Mouse (Mus musculus) myocyte (in vitro differentiated cells): ENCODE measurements around the gene Ptk6. TPM values are rescaled to one million over a fixed set of nuclear protein-coding genes. Genes with fewer than 3 reads are reported as not detected.

Experiments
- H3K27me3 ChIP-seq: one replicate; pipeline ENCODE4 v1.6.1; 2011; ENCODE audit not compliant: control insufficient read depth, insufficient read depth, insufficient read length
- H3K36me3 ChIP-seq: one replicate; pipeline ENCODE4 v1.6.1; 2011; ENCODE audit not compliant: control insufficient read depth, insufficient read depth
- H3K4me2 ChIP-seq: one replicate; pipeline ENCODE4 v1.6.1; 2011; ENCODE audit warnings: low read depth, control low read depth
- H3K4me3 ChIP-seq: one replicate; pipeline ENCODE4 v1.5.1; 2011; ENCODE audit warnings: mild to moderate bottlenecking, control low read depth, moderate library complexity
- H3K79me2 ChIP-seq: one replicate; pipeline ENCODE4 v1.6.1; 2011; ENCODE audit not compliant: control insufficient read depth, insufficient read depth
- H3ac ChIP-seq: one replicate; pipeline ENCODE4 v1.6.1; 2011; ENCODE audit not compliant: control insufficient read depth, insufficient read length
- CEBPB ChIP-seq: IDR thresholded peaks from 2 replicates; pipeline ENCODE4 v1.6.1; 2011; ENCODE audit warnings: mild to moderate bottlenecking, moderate library complexity; ENCODE audit not compliant: poor library complexity, insufficient read depth, severe bottlenecking
- E2F4 ChIP-seq: IDR thresholded peaks from one replicate; pipeline ENCODE4 v1.6.1; 2011; ENCODE audit warnings: mild to moderate bottlenecking, control low read depth, moderate library complexity; ENCODE audit not compliant: insufficient read depth
- MAX ChIP-seq: IDR thresholded peaks from one replicate; pipeline ENCODE4 v1.6.1; 2011; ENCODE audit warnings: low read depth, mild to moderate bottlenecking, control low read depth
- MYOD1 ChIP-seq, 3 experiments: IDR thresholded peaks; one replicate each; pipeline ENCODE4 v1.6.1; 2011; ENCODE audit warnings: control low read depth in 2 of 3, low read depth in 2 of 3, mild to moderate bottlenecking in 2 of 3, moderate library complexity in 1 of 3; ENCODE audit not compliant: insufficient read length in 2 of 3, control insufficient read depth in 1 of 3
- MYOG ChIP-seq, 3 experiments: IDR thresholded peaks; one replicate each; pipeline ENCODE4 v1.6.1; 2011; ENCODE audit warnings: control low read depth in 2 of 3, low read depth in 2 of 3, mild to moderate bottlenecking in 2 of 3; ENCODE audit not compliant: insufficient read length in 2 of 3, control insufficient read depth in 1 of 3, insufficient read depth in 1 of 3
- POLR2A ChIP-seq: IDR thresholded peaks from one replicate; pipeline ENCODE4 v1.6.1; 2011; ENCODE audit warnings: low read depth, mild to moderate bottlenecking, control low read depth, moderate library complexity; ENCODE audit not compliant: insufficient read length
- POLR2AphosphoS2 ChIP-seq: IDR thresholded peaks from one replicate; pipeline ENCODE4 v1.6.1; 2011; ENCODE audit warnings: low read depth, control low read depth; ENCODE audit not compliant: insufficient read length
- REST ChIP-seq: IDR thresholded peaks from one replicate; pipeline ENCODE4 v1.6.1; 2011; ENCODE audit warnings: mild to moderate bottlenecking, control low read depth, moderate library complexity; ENCODE audit not compliant: insufficient read depth, insufficient read length
- SRF ChIP-seq: IDR thresholded peaks from one replicate; pipeline ENCODE4 v1.6.1; 2011; ENCODE audit warnings: low read depth; ENCODE audit not compliant: control insufficient read depth, insufficient read length
- TCF12 ChIP-seq: IDR thresholded peaks from one replicate; pipeline ENCODE4 v1.6.1; 2011; ENCODE audit warnings: mild to moderate bottlenecking, control low read depth; ENCODE audit not compliant: poor library complexity, insufficient read depth, severe bottlenecking
- TCF3 ChIP-seq: IDR thresholded peaks from one replicate; pipeline ENCODE4 v1.6.1; 2011; ENCODE audit warnings: low read depth, control low read depth; ENCODE audit not compliant: insufficient read length
- USF1 ChIP-seq: IDR thresholded peaks from one replicate; pipeline ENCODE4 v1.6.1; 2011; ENCODE audit warnings: low read depth, mild to moderate bottlenecking, control low read depth, moderate library complexity
- polyA plus RNA-seq: library from polyadenylated mRNA; unstranded; fragments of >200 nt; fragmentation: generic; extraction: Trizol; gene quantifications from one replicate; pipeline ENCODE4 v1.2.1, GENCODE M21; 2012; ENCODE audit warnings: missing spikeins

The Ptk6 gene
- polyA plus RNA-seq, 1 experiment, result 0.01 TPM

DNA sequence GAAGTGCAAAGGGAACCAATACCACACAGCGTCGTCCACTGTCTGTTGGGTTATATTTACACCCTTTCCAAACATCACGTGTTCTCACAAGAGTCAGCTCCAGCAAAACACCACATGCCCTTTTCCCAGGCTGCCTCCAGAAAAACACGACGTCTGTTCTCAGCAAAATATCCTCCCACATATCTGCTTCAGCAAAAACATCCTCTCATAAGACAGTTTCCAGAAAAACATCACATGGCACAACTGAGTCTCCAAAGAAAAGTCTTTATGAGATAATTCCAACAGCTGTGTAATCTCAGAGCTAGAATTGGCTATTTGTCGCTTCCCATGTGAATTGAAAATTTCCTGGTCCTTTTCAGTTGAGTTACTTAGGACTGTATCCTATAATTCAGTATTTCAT lies 21.7 kb downstream of the Ptk6 start:
- TF ChIP-seq TCF3, result no peak
- no peak for TF ChIP-seq CEBPB
- no peak for TF ChIP-seq MAX
- no peak for TF ChIP-seq E2F4
- TF ChIP-seq REST, result no peak
- no peak for TF ChIP-seq USF1
- no peak for TF ChIP-seq MYOD1 (IDR thresholded peaks at IDR 0.05; ENCODE audit: control insufficient read depth in 1 of 3, insufficient read length in 2 of 3, low read depth in 2 of 3)
- no peak for TF ChIP-seq SRF
- no peak for TF ChIP-seq MYOG (IDR thresholded peaks at IDR 0.05; ENCODE audit: control insufficient read depth in 1 of 3, insufficient read depth in 1 of 3, insufficient read length in 2 of 3, low read depth in 2 of 3)
- no peak for TF ChIP-seq TCF12
- TF ChIP-seq POLR2AphosphoS2, result no peak
- no peak for TF ChIP-seq POLR2A
- Histone ChIP-seq H3K27me3 (peaks cover 12% of the 10 kb centered on the region), H3K4me2 (no peak overlapping the region), H3K4me3 (no peak overlapping the region), H3K36me3 (no peaks in the 10 kb centered on the region), H3ac (no peak overlapping the region), H3K79me2 (no peaks in the 10 kb centered on the region)

DNA sequence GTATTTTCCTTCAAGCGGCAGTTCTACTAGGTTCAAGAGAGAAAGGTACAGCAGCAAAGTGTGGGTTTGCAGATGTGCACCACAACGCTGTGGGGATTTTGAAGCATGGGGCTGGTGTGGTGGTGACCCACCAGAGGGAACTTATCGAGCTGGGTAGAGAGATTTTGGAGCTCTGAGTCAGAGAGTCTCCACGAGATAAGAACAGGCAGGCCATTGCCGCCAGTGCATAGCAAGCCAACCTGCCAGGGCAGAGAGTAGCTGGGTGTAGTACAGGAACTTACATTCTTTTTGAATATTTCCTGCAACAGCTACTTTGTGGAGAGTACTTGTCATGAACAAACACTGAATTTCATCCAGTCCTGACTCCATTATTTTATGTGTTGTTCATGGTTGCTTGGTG lies 24.1 kb downstream of the Ptk6 start:
- Histone ChIP-seq H3K36me3 (no peaks in the 10 kb centered on the region), H3K4me2 (no peak overlapping the region), H3K4me3 (no peak overlapping the region), H3ac (no peak overlapping the region), H3K79me2 (no peaks in the 10 kb centered on the region), H3K27me3 (peaks cover 12% of the 10 kb centered on the region)
- TF ChIP-seq MAX, result no peak
- no peak for TF ChIP-seq TCF12
- no peak for TF ChIP-seq E2F4
- no peak for TF ChIP-seq MYOD1 (IDR thresholded peaks at IDR 0.05; ENCODE audit: control insufficient read depth in 1 of 3, insufficient read length in 2 of 3, low read depth in 2 of 3)
- TF ChIP-seq POLR2AphosphoS2, result no peak
- TF ChIP-seq USF1, result no peak
- TF ChIP-seq SRF, result no peak
- TF ChIP-seq REST, result no peak
- TF ChIP-seq CEBPB, result no peak
- TF ChIP-seq MYOG (IDR thresholded peaks at IDR 0.05; ENCODE audit: control insufficient read depth in 1 of 3, insufficient read depth in 1 of 3, insufficient read length in 2 of 3, low read depth in 2 of 3), result no peak
- no peak for TF ChIP-seq TCF3
- TF ChIP-seq POLR2A, result no peak

DNA sequence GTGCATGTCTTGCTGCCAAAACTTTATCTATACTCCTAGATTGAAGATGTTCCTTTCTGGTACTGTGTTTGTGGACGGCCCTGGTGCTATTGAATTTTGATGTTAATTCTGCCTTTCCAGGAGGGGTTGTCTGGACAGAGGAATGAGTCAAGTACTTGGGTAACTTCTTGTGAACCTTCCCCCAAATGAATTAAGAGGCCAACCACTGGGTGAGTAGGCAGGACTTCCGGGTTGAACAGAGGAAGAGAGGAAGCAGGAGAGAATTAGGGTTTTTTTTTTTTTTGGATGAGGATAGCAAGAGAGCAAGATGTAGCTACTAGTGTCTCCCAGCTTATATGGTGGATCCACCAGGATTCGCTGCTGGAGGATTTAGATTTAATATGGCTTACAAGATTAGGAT lies 24.6 kb downstream of the Ptk6 start:
- peaks cover 12% of the 10 kb centered on the region for H3K27me3 ChIP-seq
- no peak overlapping the region for H3K4me2 ChIP-seq
- TF ChIP-seq REST, result no peak
- no peak for TF ChIP-seq MYOG (IDR thresholded peaks at IDR 0.05; ENCODE audit: control insufficient read depth in 1 of 3, insufficient read depth in 1 of 3, insufficient read length in 2 of 3, low read depth in 2 of 3)
- H3K4me3 ChIP-seq, result no peak overlapping the region
- H3K79me2 ChIP-seq, result no peaks in the 10 kb centered on the region
- no peak overlapping the region for H3ac ChIP-seq
- no peaks in the 10 kb centered on the region for H3K36me3 ChIP-seq

DNA sequence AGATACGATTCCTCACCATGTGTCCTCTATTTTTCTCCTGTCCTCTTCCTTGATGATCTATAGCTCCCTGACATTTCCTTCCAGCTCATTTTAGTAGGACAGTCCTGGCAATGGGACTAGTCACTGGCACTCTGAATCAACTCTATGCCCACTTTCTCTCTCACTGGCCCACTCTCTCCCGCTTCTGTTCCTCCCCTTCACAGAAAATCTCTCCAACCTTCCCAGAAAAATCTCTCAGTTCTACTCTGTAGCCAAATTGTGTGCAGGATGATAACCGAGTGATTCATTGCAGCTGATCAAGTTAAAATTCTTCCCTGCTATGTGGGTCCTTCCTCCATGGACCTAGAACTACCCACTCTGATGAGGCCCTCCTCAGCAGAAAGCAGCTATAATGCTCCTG lies 27.9 kb downstream of the Ptk6 start:
- TF ChIP-seq MAX, result no peak
- no peak for TF ChIP-seq MYOD1 (IDR thresholded peaks at IDR 0.05; ENCODE audit: control insufficient read depth in 1 of 3, insufficient read length in 2 of 3, low read depth in 2 of 3)
- no peak for TF ChIP-seq POLR2AphosphoS2
- no peak for TF ChIP-seq SRF
- no peak for TF ChIP-seq MYOG (IDR thresholded peaks at IDR 0.05; ENCODE audit: control insufficient read depth in 1 of 3, insufficient read depth in 1 of 3, insufficient read length in 2 of 3, low read depth in 2 of 3)
- no peak for TF ChIP-seq CEBPB
- no peak for TF ChIP-seq E2F4
- no peak for TF ChIP-seq POLR2A
- TF ChIP-seq USF1, result no peak
- no peak for TF ChIP-seq REST
- TF ChIP-seq TCF3, result no peak
- no peak for TF ChIP-seq TCF12
- Histone ChIP-seq H3ac (no peak overlapping the region), H3K27me3 (peaks cover 6% of the 10 kb centered on the region), H3K4me2 (no peak overlapping the region), H3K4me3 (no peak overlapping the region), H3K79me2 (no peaks in the 10 kb centered on the region), H3K36me3 (no peaks in the 10 kb centered on the region)

DNA sequence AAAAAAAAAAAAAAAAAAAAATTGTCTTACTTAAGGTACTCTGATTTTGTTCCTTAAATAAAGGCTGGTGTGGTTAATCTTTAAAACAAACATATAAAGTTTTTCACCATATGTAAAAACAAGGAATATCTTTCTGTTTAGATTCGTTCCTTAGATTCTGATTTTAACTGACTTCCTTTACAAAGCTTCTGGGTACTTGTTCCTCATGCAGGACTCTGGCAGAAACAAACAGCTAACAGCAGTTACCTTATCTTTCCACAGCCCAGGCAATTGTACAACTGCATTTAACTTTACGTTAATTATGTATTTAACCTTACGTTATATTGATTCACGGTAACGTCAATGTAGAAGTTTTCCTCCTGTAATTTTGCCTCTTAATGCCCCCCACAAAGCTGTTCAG lies 36.1 kb downstream of the Ptk6 start:
- H3K36me3 ChIP-seq, result no peaks in the 10 kb centered on the region
- TF ChIP-seq MYOG (IDR thresholded peaks at IDR 0.05; ENCODE audit: control insufficient read depth in 1 of 3, insufficient read depth in 1 of 3, insufficient read length in 2 of 3, low read depth in 2 of 3), result no peak
- no peak for TF ChIP-seq MAX
- no peak for TF ChIP-seq CEBPB
- TF ChIP-seq TCF3, result no peak
- TF ChIP-seq POLR2A, result no peak
- TF ChIP-seq REST, result no peak
- H3ac ChIP-seq, result no peak overlapping the region
- no peaks in the 10 kb centered on the region for H3K79me2 ChIP-seq
- no peak overlapping the region for H3K4me3 ChIP-seq
- H3K4me2 ChIP-seq, result no peak overlapping the region
- peaks cover 13% of the 10 kb centered on the region for H3K27me3 ChIP-seq
